Mouse (Mus musculus): Measurements from ENCODE around the gene Cnbp. TPM values are rescaled to one million over a fixed set of nuclear protein-coding genes. Genes with fewer than 3 reads are reported as not detected.

The Cnbp gene
- total and polyA plus RNA-seq, 2 experiments from 2014 or later, result 247 to 591 TPM

DNA sequence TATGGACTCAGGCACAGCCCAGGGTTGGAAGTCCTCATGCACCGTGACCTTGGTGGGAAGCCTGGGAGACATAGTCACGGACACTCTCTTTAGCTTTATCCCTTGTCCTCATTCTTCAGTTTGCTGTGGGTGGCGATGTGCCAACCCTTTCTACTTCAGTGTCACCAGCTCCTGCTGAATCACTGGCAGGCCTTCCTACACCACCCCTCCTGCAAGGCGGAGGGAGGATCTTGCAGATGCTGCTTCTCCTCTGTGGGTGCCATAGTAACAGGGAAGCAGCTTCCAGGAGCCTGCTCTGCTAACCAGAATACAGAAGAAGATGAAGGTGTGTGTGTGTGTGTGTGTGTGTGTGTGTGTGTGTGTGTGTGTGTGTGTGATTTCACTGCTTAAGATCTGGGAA, 31.9 kb upstream of the Cnbp start:
- Histone ChIP-seq H3K9ac (replicated peaks; ENCODE audit: low read depth, low read length) (no peak overlapping the region), H3K27me3 (ENCODE audit: control insufficient read depth, insufficient read depth, low read length) (no peaks in the 10 kb centered on the region), H3K4me1 (ENCODE audit: control insufficient read depth, insufficient read depth) (no peaks in the 10 kb centered on the region), H3K4me3 (ENCODE audit: low read depth, low read length) (no peak overlapping the region), H3K36me3 (replicated peaks; ENCODE audit: control insufficient read depth, insufficient read depth, low read length) (no peaks in the 10 kb centered on the region), H3K27ac (ENCODE audit: low read depth) (no peak overlapping the region), H3K9me3 (replicated peaks; ENCODE audit: control insufficient read depth, low read length) (no peaks in the 10 kb centered on the region), H3K4me2 (ENCODE audit: low read depth, low read length) (no peak overlapping the region)
- TF ChIP-seq CTCF (IDR thresholded peaks at IDR 0.05; ENCODE audit: low read depth) (no peak), EP300 (IDR thresholded peaks at IDR 0.05; ENCODE audit: low read depth) (no peak)
- ATAC-seq (ENCODE audit: insufficient read depth, low read depth) (no peak), DNase-seq (ENCODE audit: low spot score) (no peak)
- WGBS, result 42% methylated on average over 4 of the region's 4 CpGs

DNA sequence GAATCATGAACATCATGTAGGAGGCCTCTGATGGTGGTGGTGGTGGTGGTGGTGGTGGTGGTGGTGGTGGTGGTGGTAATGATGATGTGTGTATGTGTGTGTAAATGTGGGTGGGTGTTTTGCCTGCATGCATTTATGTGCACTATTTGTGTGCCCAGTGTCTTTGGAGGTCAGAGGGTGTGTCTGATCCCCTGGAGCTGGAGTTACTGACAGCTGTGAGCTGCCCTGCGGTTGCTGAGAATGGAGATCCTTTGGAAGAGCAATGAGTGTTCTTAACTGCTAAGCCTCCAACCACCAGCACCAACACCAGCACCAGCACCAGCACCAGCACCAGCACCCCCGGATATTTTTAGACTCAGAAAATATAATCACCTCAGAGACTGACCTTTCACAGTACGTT, 31.3 kb upstream of the Cnbp start:
- H3K27me3 ChIP-seq (ENCODE audit: control insufficient read depth, insufficient read depth, low read length), result no peaks in the 10 kb centered on the region
- DNase-seq (ENCODE audit: low spot score), result no peak
- no peak for TF ChIP-seq CTCF (IDR thresholded peaks at IDR 0.05; ENCODE audit: low read depth)
- TF ChIP-seq EP300 (IDR thresholded peaks at IDR 0.05; ENCODE audit: low read depth), result no peak
- 59% methylated on average over 3 of the region's 3 CpGs for WGBS
- no peaks in the 10 kb centered on the region for H3K9me3 ChIP-seq (replicated peaks; ENCODE audit: control insufficient read depth, low read length)
- H3K36me3 ChIP-seq (replicated peaks; ENCODE audit: control insufficient read depth, insufficient read depth, low read length), result no peaks in the 10 kb centered on the region
- H3K4me1 ChIP-seq (ENCODE audit: control insufficient read depth, insufficient read depth), result no peaks in the 10 kb centered on the region
- no peak overlapping the region for H3K9ac ChIP-seq (replicated peaks; ENCODE audit: low read depth, low read length)
- H3K4me2 ChIP-seq (ENCODE audit: low read depth, low read length), result no peak overlapping the region
- H3K4me3 ChIP-seq (ENCODE audit: low read depth, low read length), result no peak overlapping the region
- ATAC-seq (ENCODE audit: insufficient read depth, low read depth), result no peak
- no peak overlapping the region for H3K27ac ChIP-seq (ENCODE audit: low read depth)

DNA sequence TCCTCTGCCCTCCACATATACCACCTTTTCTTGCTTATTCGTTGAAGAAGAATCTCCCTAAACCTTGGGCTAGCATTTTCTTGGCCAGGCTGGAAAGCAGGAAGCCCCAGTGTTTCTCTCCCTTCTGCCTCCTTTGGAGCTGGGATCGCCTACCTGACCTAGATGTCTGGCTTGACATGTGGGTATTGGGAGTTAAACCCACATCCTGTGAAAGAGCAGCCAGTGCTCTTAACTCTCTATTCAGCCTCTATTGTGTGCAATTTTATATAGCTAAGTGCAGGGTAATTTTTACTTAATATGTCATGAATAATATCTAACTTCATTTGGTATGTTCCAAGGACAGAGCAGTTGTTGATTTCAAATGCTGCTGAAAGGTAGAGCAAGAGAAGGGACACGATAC, 28.7 kb upstream of the Cnbp start:
- ATAC-seq (ENCODE audit: insufficient read depth, low read depth), result no peak

DNA sequence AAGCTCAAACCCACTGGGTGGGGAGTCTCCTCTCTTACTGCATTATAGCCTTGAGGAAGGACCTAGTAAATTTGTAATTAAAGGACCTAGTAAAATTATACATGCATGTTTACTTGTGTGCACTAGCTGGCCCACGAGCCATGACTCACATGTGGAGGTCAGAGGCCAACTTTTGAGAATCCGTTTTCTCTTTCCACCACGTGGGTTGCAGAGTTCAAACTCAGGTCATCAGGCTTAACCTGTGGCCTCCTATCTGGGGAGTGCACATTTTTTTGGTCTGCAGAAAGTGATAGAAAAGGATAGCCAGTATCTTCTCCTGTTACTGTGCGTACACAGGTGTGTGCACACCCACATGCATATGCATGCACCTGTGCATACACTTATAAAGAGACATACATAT, 28.1 kb upstream of the Cnbp start:
- TF ChIP-seq EP300 (IDR thresholded peaks at IDR 0.05; ENCODE audit: low read depth), result no peak
- no peak for TF ChIP-seq CTCF (IDR thresholded peaks at IDR 0.05; ENCODE audit: low read depth)
- H3K36me3 ChIP-seq (replicated peaks; ENCODE audit: control insufficient read depth, insufficient read depth, low read length), result no peaks in the 10 kb centered on the region
- H3K4me1 ChIP-seq (ENCODE audit: control insufficient read depth, insufficient read depth), result no peaks in the 10 kb centered on the region
- H3K9me3 ChIP-seq (replicated peaks; ENCODE audit: control insufficient read depth, low read length), result no peaks in the 10 kb centered on the region
- H3K27me3 ChIP-seq (ENCODE audit: control insufficient read depth, insufficient read depth, low read length), result no peaks in the 10 kb centered on the region
- no peak overlapping the region for H3K9ac ChIP-seq (replicated peaks; ENCODE audit: low read depth, low read length)
- DNase-seq (ENCODE audit: low spot score), result no peak
- H3K4me2 ChIP-seq (ENCODE audit: low read depth, low read length), result no peak overlapping the region
- WGBS, result 32% methylated on average over 4 of the region's 4 CpGs
- no peak overlapping the region for H3K27ac ChIP-seq (ENCODE audit: low read depth)
- no peak for ATAC-seq (ENCODE audit: insufficient read depth, low read depth)
- no peak overlapping the region for H3K4me3 ChIP-seq (ENCODE audit: low read depth, low read length)

More for the DNA sequence above, 28.7 kb upstream of the Cnbp start:
- Histone ChIP-seq H3K27ac (ENCODE audit: low read depth) (no peak overlapping the region), H3K4me1 (ENCODE audit: control insufficient read depth, insufficient read depth) (no peaks in the 10 kb centered on the region), H3K36me3 (replicated peaks; ENCODE audit: control insufficient read depth, insufficient read depth, low read length) (no peaks in the 10 kb centered on the region), H3K9me3 (replicated peaks; ENCODE audit: control insufficient read depth, low read length) (no peaks in the 10 kb centered on the region), H3K9ac (replicated peaks; ENCODE audit: low read depth, low read length) (no peak overlapping the region), H3K4me2 (ENCODE audit: low read depth, low read length) (no peak overlapping the region), H3K27me3 (ENCODE audit: control insufficient read depth, insufficient read depth, low read length) (no peaks in the 10 kb centered on the region), H3K4me3 (ENCODE audit: low read depth, low read length) (no peak overlapping the region)
- no peak for DNase-seq (ENCODE audit: low spot score)
- TF ChIP-seq CTCF (IDR thresholded peaks at IDR 0.05; ENCODE audit: low read depth) (no peak), EP300 (IDR thresholded peaks at IDR 0.05; ENCODE audit: low read depth) (no peak)
- WGBS, result 53% methylated on average over 3 of the region's 3 CpGs

DNA sequence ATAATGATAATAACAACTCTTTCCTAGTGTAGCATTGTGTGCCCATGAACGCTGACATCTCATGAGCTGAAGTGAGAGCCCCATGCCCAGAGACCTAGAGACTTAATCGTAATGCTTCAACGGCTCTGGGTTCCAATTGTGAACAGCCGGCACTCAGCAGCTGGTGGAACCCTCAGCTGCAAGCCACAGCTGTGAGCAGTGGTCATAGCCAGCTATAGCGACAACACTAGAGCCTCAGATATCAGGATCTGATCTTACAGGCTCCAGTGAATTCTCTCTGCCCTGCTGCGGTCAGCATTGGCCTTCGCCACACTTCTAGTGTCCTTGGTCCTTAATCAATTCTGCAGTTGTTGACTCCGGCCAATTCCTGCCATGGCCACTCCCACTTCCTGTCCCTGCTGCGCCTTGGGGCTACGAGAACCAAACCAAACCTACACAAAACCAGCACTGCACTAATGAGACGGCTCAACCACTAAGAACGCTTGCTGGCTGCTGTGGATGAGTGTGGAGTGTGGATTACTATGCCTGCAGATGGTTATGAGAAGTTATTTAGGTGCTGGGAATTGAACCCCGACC, 25.2 kb upstream of the Cnbp start:
- ATAC-seq (ENCODE audit: insufficient read depth, low read depth), result peak; percentile 53; the same call in 1 of the 2 replicates
- Histone ChIP-seq H3K27me3 (ENCODE audit: control insufficient read depth, insufficient read depth, low read length) (no peaks in the 10 kb centered on the region), H3K9me3 (replicated peaks; ENCODE audit: control insufficient read depth, low read length) (no peaks in the 10 kb centered on the region), H3K4me1 (ENCODE audit: control insufficient read depth, insufficient read depth) (no peaks in the 10 kb centered on the region; the same call in 1 of the 2 replicates), H3K4me2 (ENCODE audit: low read depth, low read length) (no peak overlapping the region), H3K9ac (replicated peaks; ENCODE audit: low read depth, low read length) (no peak overlapping the region), H3K4me3 (ENCODE audit: low read depth, low read length) (no peak overlapping the region), H3K27ac (ENCODE audit: low read depth) (0 out of 2 replicates have a peak overlapping the region, but pooled peaks have one; percentile 23), H3K36me3 (replicated peaks; ENCODE audit: control insufficient read depth, insufficient read depth, low read length) (no peaks in the 10 kb centered on the region)
- no peak for TF ChIP-seq CTCF (IDR thresholded peaks at IDR 0.05; ENCODE audit: low read depth)
- TF ChIP-seq EP300 (IDR thresholded peaks at IDR 0.05; ENCODE audit: low read depth), result no peak
- no peak for DNase-seq (ENCODE audit: low spot score)
- WGBS, result 64% methylated on average over 13 of the region's 13 CpGs

DNA sequence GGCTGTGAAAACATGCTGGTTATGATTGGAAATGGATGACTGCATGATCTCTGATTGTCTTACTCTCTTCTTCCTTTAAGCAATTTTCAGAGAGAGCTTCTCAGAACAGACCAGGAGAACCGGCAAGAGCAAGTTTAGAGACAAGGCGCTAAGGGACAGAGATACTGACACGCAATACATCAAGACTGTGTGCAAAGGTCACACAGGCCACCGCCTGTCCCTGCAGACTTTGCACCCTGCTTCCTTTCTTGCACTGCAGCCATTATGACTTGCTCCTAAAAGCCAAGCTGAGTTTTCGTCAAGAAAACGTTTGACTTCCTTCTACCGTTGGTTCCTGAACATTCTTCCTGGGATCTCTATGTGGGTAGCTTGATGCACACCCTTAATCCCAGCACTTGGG, 24.7 kb upstream of the Cnbp start:
- TF ChIP-seq CTCF (IDR thresholded peaks at IDR 0.05; ENCODE audit: low read depth) (no peak), EP300 (IDR thresholded peaks at IDR 0.05; ENCODE audit: low read depth) (no peak)

More for the DNA sequence above, 24.7 kb upstream of the Cnbp start:
- H3K4me2 ChIP-seq (ENCODE audit: low read depth, low read length), result no peak overlapping the region
- DNase-seq (ENCODE audit: low spot score) (no peak), ATAC-seq (ENCODE audit: insufficient read depth, low read depth) (no peak)
- no peaks in the 10 kb centered on the region; the same call in 1 of the 2 replicates for H3K4me1 ChIP-seq (ENCODE audit: control insufficient read depth, insufficient read depth)
- H3K36me3 ChIP-seq (replicated peaks; ENCODE audit: control insufficient read depth, insufficient read depth, low read length), result no peaks in the 10 kb centered on the region
- no peaks in the 10 kb centered on the region for H3K9me3 ChIP-seq (replicated peaks; ENCODE audit: control insufficient read depth, low read length)
- no peak overlapping the region for H3K27ac ChIP-seq (ENCODE audit: low read depth)
- no peaks in the 10 kb centered on the region for H3K27me3 ChIP-seq (ENCODE audit: control insufficient read depth, insufficient read depth, low read length)
- WGBS, result 73% methylated on average over 7 of the region's 7 CpGs
- no peak overlapping the region for H3K9ac ChIP-seq (replicated peaks; ENCODE audit: low read depth, low read length)
- H3K4me3 ChIP-seq (ENCODE audit: low read depth, low read length), result no peak overlapping the region
